Mouse (Mus musculus): Measurements from ENCODE around the gene Mmp11.

Mmp11 gene

GRCm38 (mm10) chr10:75937851-75938643, 1.8 kb upstream of the Mmp11 start:
- DNase-seq (ENCODE audit: low spot score), result no peak

- DNase-seq (ENCODE audit: low spot score), result no peak
These were observed 792 bp upstream of the Mmp11 start for GRCm38 (mm10) chr10:75936909-75937667.

- DNase-seq (ENCODE audit: low spot score), result no peak
These were observed 1.3 kb downstream of the Mmp11 start for GRCm38 (mm10) chr10:75934991-75935390.

GRCm38 (mm10) chr10:75932891-75933290, 3.4 kb downstream of the Mmp11 start, which contains the start of gene Chchd10:
TSS of gene Chchd10 (plus strand) at chr10:75933130.
- DNase-seq (ENCODE audit: low spot score), result no peak

- peak; percentile 79 for DNase-seq (ENCODE audit: low spot score)
These were observed 4.1 kb downstream of the Mmp11 start for GRCm38 (mm10) chr10:75932081-75932678.

GRCm38 (mm10) chr10:75931311-75931710, 5.0 kb downstream of the Mmp11 start:
- no peak for DNase-seq (ENCODE audit: low spot score)

- no peak for DNase-seq (ENCODE audit: low spot score)
These were observed 6.0 kb downstream of the Mmp11 start for GRCm38 (mm10) chr10:75930304-75930703.

- DNase-seq (ENCODE audit: low spot score), result no peak
These were observed 9.9 kb downstream of the Mmp11 start for GRCm38 (mm10) chr10:75926396-75926795.

- no peak for DNase-seq (ENCODE audit: low spot score)
These were observed 12.0 kb downstream of the Mmp11 start for GRCm38 (mm10) chr10:75924324-75924723.

GRCm38 (mm10) chr10:75921726-75922560, 14.4 kb downstream of the Mmp11 start:
- DNase-seq (ENCODE audit: low spot score), result no peak

- peak; percentile 98 for DNase-seq (ENCODE audit: low spot score)
These were observed 15.1 kb downstream of the Mmp11 start, which contains the start of gene Smarcb1 for GRCm38 (mm10) chr10:75921026-75921725. TSS of gene Smarcb1 (minus strand) at chr10:75921617.

GRCm38 (mm10) chr10:75919026-75919425, 17.3 kb downstream of the Mmp11 start:
- no peak for DNase-seq (ENCODE audit: low spot score)

- DNase-seq (ENCODE audit: low spot score), result peak; percentile 44
These were observed 19.5 kb downstream of the Mmp11 start for GRCm38 (mm10) chr10:75916840-75917239.

GRCm38 (mm10) chr10:75915557-75915956, 20.7 kb downstream of the Mmp11 start:
- DNase-seq (ENCODE audit: low spot score), result no peak

GRCm38 (mm10) chr10:75913013-75913589, 23.2 kb downstream of the Mmp11 start:
- no peak for DNase-seq (ENCODE audit: low spot score)

GRCm38 (mm10) chr10:75910698-75911097, 25.6 kb downstream of the Mmp11 start:
- DNase-seq (ENCODE audit: low spot score), result no peak

- no peak for DNase-seq (ENCODE audit: low spot score)
These were observed 29.4 kb downstream of the Mmp11 start for GRCm38 (mm10) chr10:75906882-75907281.

- DNase-seq (ENCODE audit: low spot score), result no peak
These were observed 31.9 kb downstream of the Mmp11 start for GRCm38 (mm10) chr10:75904391-75904790.

- no peak for DNase-seq (ENCODE audit: low spot score)
These were observed 37.5 kb downstream of the Mmp11 start for GRCm38 (mm10) chr10:75898846-75899245.

- no peak for DNase-seq (ENCODE audit: low spot score)
These were observed 38.2 kb downstream of the Mmp11 start for GRCm38 (mm10) chr10:75898039-75898564.
